Mouse (Mus musculus): ENCODE data around the gene Defb21.

DNA sequence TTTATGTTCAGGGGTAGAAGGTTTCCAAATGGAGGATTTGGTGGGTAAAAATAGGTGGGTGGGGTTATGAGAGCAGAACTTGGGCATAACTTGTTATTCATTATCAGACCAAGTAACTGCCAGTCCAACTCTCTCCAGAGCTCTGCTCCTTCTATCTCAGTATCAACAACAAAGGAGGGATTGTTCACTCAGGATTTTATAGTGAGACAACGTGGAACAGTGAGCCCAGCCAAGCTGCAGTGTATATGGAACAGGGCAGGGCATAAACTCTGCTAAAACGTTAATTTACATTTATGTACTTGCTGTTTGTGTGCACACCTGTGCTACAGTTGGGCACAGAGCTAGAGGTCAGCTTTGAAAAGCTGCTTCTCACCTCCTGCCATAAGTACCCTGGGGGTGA, 15.9 kb downstream of the Defb21 start:
- no peak for TF ChIP-seq GATA1 (IDR thresholded peaks at IDR 0.05; ENCODE audit: low read length)
- no peak for TF ChIP-seq TAL1 (IDR thresholded peaks at IDR 0.05; ENCODE audit: low read length)

Data from erythroblast, embryonic 14.5 days (primary cell).